Mouse (Mus musculus): ENCODE results near the gene Pdzrn3. TPM values are rescaled to one million over a fixed set of nuclear protein-coding genes. Genes with fewer than 3 reads are reported as not detected.

The Pdzrn3 gene
- polyA plus RNA-seq, 1 experiment = 1.9 TPM

DNA sequence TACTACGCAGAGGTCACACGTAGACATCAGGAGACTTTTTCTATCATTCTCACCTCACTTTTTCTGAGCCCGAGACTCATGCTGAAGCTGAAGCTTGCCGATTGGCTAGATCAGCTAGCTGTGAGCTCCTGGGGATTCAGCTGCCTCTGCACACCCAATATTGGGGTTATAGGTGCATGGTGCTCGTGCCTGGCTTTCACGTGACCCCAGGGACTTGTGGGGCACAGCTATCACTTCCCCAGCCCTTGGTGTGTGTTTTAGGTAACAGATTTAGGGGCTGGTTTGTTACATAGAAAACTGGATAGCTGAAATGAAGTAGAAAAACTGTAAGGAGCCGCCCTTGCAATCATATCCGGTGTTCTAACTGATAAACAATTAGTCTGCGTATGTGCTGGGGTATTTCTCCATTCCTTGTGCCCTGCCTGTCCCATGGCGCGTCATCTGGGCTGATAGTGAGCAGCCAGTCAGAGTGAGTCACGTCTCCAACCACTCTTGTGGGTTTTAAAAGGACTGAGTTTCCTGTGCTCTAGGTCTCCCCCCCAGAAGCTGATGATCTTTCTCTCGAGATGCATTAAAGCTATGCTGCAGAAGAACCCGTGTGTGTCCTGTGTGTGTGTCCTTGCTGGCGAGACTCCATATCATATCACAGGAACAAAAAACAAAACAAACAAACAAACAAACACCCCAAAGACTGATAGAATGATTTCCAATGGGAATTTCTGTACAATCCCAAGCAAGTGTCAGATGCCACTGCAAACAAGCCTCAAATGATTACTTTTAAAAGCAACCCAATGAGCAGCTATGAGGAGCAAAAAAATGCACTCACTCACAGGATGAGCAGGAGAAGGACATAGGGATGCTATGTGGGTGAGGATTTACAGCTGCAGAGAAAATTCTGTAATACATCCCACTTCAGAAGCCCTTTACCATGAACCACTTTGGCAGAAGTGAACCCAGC lies 79.9 kb downstream of the Pdzrn3 start:
- H3K27ac ChIP-seq (ENCODE audit: insufficient read depth, low read length) = no peak overlapping the region
- H3K4me1 ChIP-seq (ENCODE audit: control insufficient read depth, insufficient read depth, low read length) = no peaks in the 10 kb centered on the region
- H3K27me3 ChIP-seq (ENCODE audit: control insufficient read depth, insufficient read depth, low read length) = no peaks in the 10 kb centered on the region
- no peak for DNase-seq
- WGBS = 92% methylated on average over 15 of the region's 15 CpGs
- no peak for TF ChIP-seq CTCF (IDR thresholded peaks at IDR 0.05; ENCODE audit: borderline replicate concordance, insufficient read depth, low read depth, low read length)
- TF ChIP-seq POLR2A (IDR thresholded peaks at IDR 0.05; ENCODE audit: borderline replicate concordance, insufficient read depth, low read length) = no peak
- no peak overlapping the region for H3K4me3 ChIP-seq (replicated peaks; ENCODE audit: insufficient read depth, low read depth, low read length)

DNA sequence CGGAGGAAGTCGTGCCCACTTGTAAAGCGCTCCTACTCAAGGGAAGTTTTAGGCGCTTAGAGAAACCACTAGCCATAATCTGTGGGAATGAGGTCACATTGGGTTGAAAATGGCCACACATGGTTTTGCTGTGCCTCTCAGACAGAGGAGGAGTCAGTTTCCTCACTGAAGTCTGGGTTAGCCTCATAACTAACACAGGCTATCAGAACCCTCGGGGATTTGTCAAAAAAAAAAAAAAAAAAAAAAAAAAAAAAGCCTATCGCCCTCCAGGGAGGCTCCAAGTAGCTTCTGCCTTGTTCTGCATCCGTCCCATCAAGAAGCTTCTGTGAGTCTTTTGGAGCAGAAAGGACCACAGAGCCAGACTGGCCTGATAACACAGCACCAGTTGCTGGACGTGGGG lies 80.7 kb downstream of the Pdzrn3 start:
- WGBS = 83% methylated on average over 8 of the region's 8 CpGs

DNA sequence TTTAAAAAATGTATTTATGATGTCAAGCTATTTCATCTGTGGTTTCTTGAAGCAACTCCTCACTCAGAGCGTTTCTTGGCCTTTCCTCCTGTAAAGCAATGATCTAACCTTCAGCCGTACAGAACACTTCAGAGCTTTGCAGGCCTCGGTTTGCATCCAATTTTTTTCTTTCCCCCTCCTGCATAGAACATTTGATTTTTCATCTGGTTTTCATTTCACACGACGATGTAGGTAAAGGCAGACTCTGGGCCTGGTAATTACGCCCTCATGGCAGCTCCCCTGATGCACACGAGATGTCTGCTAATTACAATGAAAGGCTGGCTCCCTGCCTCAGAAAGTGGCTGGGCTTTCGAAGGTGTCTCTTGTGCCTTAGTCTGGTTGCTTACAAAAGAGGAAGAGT lies 81.4 kb downstream of the Pdzrn3 start:
- WGBS = 75% methylated on average over 8 of the region's 8 CpGs
- Histone ChIP-seq H3K4me1 (ENCODE audit: control insufficient read depth, insufficient read depth, low read length) (no peaks in the 10 kb centered on the region), H3K27ac (ENCODE audit: insufficient read depth, low read length) (no peak overlapping the region), H3K27me3 (ENCODE audit: control insufficient read depth, insufficient read depth, low read length) (no peaks in the 10 kb centered on the region), H3K4me3 (replicated peaks; ENCODE audit: insufficient read depth, low read depth, low read length) (no peak overlapping the region)
- TF ChIP-seq CTCF (IDR thresholded peaks at IDR 0.05; ENCODE audit: borderline replicate concordance, insufficient read depth, low read depth, low read length) (no peak), POLR2A (IDR thresholded peaks at IDR 0.05; ENCODE audit: borderline replicate concordance, insufficient read depth, low read length) (no peak)
- DNase-seq = no peak

More for the DNA sequence above, 80.7 kb downstream of the Pdzrn3 start:
- no peaks in the 10 kb centered on the region for H3K4me1 ChIP-seq (ENCODE audit: control insufficient read depth, insufficient read depth, low read length)
- no peak overlapping the region for H3K4me3 ChIP-seq (replicated peaks; ENCODE audit: insufficient read depth, low read depth, low read length)
- H3K27me3 ChIP-seq (ENCODE audit: control insufficient read depth, insufficient read depth, low read length) = no peaks in the 10 kb centered on the region
- H3K27ac ChIP-seq (ENCODE audit: insufficient read depth, low read length) = no peak overlapping the region
- no peak for DNase-seq
- TF ChIP-seq POLR2A (IDR thresholded peaks at IDR 0.05; ENCODE audit: borderline replicate concordance, insufficient read depth, low read length) = no peak
- no peak for TF ChIP-seq CTCF (IDR thresholded peaks at IDR 0.05; ENCODE audit: borderline replicate concordance, insufficient read depth, low read depth, low read length)

DNA sequence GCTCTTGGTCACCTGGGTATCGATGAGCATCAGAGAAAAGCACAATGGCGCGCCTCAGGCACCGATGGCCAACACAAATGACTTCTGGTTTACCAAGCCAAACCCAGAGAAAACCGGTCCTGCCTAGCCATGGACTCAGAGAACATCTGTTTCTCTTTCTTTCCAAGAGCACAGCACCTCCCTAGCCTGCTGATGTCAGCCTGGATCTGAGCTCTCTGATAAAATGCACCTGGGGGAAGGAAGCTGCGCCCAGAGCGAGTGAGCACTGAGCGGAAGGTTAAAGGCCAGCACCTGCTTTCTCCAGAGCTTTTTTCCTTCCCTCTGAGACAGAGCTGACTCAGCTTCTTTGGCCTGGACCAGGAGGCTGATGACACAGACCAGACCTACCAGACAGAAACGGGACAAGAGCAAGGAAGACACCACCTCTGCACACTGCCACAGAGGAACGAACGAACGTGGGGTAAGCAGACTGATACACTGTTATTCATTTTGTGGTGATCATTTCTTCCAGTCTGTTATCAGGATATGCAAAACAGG lies 84.6 kb downstream of the Pdzrn3 start:
- Histone ChIP-seq H3K4me1 (ENCODE audit: control insufficient read depth, insufficient read depth, low read length) (no peaks in the 10 kb centered on the region), H3K27me3 (ENCODE audit: control insufficient read depth, insufficient read depth, low read length) (no peaks in the 10 kb centered on the region), H3K27ac (ENCODE audit: insufficient read depth, low read length) (no peak overlapping the region), H3K4me3 (replicated peaks; ENCODE audit: insufficient read depth, low read depth, low read length) (no peak overlapping the region)
- no peak for DNase-seq
- WGBS = 77% methylated on average over 12 of the region's 12 CpGs
- TF ChIP-seq CTCF (IDR thresholded peaks at IDR 0.05; ENCODE audit: borderline replicate concordance, insufficient read depth, low read depth, low read length) = no peak
- TF ChIP-seq POLR2A (IDR thresholded peaks at IDR 0.05; ENCODE audit: borderline replicate concordance, insufficient read depth, low read length) = no peak

DNA sequence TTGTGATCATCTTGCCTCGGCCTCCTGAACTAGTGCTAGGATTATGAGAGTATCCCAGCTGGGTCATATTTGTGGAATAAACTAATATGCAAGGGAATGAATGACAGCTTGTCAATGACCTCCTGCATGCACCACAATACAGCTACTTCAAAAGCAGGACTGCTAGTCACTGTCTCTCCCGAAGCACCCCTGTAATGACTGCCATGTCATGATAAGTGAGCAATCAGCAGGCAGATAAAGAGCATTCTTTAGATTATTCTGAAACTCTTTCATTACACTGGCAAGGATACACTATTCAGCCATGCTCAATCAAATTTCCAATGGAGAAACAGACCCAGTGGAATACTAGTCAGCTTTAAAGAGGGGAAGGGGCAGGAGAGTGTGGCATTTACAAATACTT lies 85.8 kb downstream of the Pdzrn3 start:
- WGBS = 75% methylated on average over 2 of the region's 2 CpGs
- no peak overlapping the region for H3K4me3 ChIP-seq (replicated peaks; ENCODE audit: insufficient read depth, low read depth, low read length)
- no peaks in the 10 kb centered on the region for H3K27me3 ChIP-seq (ENCODE audit: control insufficient read depth, insufficient read depth, low read length)
- no peak overlapping the region for H3K27ac ChIP-seq (ENCODE audit: insufficient read depth, low read length)
- TF ChIP-seq CTCF (IDR thresholded peaks at IDR 0.05; ENCODE audit: borderline replicate concordance, insufficient read depth, low read depth, low read length) = no peak
- no peak for TF ChIP-seq POLR2A (IDR thresholded peaks at IDR 0.05; ENCODE audit: borderline replicate concordance, insufficient read depth, low read length)
- no peak for DNase-seq
- H3K4me1 ChIP-seq (ENCODE audit: control insufficient read depth, insufficient read depth, low read length) = no peaks in the 10 kb centered on the region

DNA sequence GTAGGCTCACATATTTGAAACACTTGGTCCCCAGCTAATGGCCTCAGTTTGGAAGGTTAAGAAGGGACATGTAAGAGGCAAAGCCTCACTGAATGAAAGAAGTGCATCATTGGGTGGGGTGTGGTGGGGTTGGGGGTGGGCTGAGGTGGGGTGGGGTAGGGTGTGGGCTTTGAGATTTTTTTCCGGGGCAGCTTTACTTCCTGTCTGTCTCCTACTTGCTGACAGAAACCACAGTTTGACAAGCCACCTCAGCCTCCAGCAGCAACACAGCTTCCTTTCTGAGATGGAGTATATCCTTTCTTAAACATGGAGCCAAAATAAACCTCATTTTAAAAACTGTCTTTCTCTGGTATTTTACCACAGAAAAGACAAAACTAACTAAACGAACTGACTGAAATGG lies 87.5 kb downstream of the Pdzrn3 start:
- DNase-seq = no peak
- TF ChIP-seq CTCF (IDR thresholded peaks at IDR 0.05; ENCODE audit: borderline replicate concordance, insufficient read depth, low read depth, low read length) (no peak), POLR2A (IDR thresholded peaks at IDR 0.05; ENCODE audit: borderline replicate concordance, insufficient read depth, low read length) (no peak)
- H3K4me3 ChIP-seq (replicated peaks; ENCODE audit: insufficient read depth, low read depth, low read length) = no peak overlapping the region
- no peaks in the 10 kb centered on the region for H3K4me1 ChIP-seq (ENCODE audit: control insufficient read depth, insufficient read depth, low read length)
- no peak overlapping the region for H3K27ac ChIP-seq (ENCODE audit: insufficient read depth, low read length)
- 78% methylated on average over 2 of the region's 2 CpGs for WGBS
- H3K27me3 ChIP-seq (ENCODE audit: control insufficient read depth, insufficient read depth, low read length) = no peaks in the 10 kb centered on the region

DNA sequence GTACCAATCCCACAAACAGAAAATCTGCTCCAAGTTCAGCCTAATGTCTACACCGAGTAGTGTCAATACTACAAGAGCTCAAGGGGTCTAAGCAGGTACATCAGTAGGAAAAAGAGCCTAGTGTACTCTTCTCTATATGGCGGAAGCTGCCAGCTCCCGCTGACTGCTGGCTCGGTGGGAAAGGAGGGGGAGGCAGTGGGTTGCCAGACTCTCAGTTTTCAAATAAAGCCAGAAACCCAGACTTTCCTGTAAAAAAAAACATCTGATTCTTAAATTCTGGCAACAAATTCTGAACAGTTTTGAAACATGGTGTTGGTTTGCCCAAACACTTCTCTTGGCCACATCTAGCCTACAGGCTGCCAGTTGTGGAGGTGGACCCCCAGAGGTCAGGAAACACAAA lies 88.3 kb downstream of the Pdzrn3 start:
- 16% methylated on average over 4 of the region's 4 CpGs for WGBS
- Histone ChIP-seq H3K4me1 (ENCODE audit: control insufficient read depth, insufficient read depth, low read length) (no peaks in the 10 kb centered on the region), H3K4me3 (replicated peaks; ENCODE audit: insufficient read depth, low read depth, low read length) (no peak overlapping the region), H3K27ac (ENCODE audit: insufficient read depth, low read length) (no peak overlapping the region), H3K27me3 (ENCODE audit: control insufficient read depth, insufficient read depth, low read length) (no peaks in the 10 kb centered on the region)
- no peak for DNase-seq
- TF ChIP-seq CTCF (IDR thresholded peaks at IDR 0.05; ENCODE audit: borderline replicate concordance, insufficient read depth, low read depth, low read length) = no peak
- TF ChIP-seq POLR2A (IDR thresholded peaks at IDR 0.05; ENCODE audit: borderline replicate concordance, insufficient read depth, low read length) = no peak
